Mouse (Mus musculus): Measurements from ENCODE around the gene Clec2d. TPM values are rescaled to one million over a fixed set of nuclear protein-coding genes. Genes with fewer than 3 reads are reported as not detected.
"Not testable (repeated sequence)": the region's sequence is repeated elsewhere in the genome, so short reads cannot be mapped to it uniquely, and the experiment has no call there.

Clec2d gene
- polyA plus RNA-seq, 1 experiment from 2014 or later: not detected

DNA sequence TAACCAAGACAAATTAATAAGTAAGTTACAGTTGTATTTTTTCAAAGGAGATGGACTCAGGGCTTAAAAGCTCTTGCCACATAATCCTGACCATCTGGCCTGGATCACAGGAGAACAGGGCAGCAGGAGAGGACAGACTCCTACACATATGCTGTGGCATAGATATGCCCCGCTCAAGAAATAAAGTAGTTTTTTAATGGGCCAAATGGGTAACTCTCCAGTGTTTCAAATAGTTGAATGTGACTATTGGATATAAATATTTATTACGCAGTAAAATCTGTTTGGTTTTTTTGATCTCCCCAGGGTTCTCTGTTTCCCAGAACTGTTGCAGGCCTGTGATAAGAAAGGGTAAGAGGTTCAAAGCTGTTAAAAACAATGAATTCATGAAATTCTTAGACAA lies 1.1 kb upstream of the Clec2d start:
- no peak overlapping the region for H3K27ac ChIP-seq
- H3K4me3 ChIP-seq: no peak overlapping the region
- H3K4me1 ChIP-seq: 0 out of 2 replicates have a peak, but pooled peaks cover 5% of the 10 kb centered on the region
- no peaks in the 10 kb centered on the region for H3K9me3 ChIP-seq (replicated peaks)
- H3K36me3 ChIP-seq: no peaks in the 10 kb centered on the region
- 93% methylated on average over 2 of the region's 2 CpGs for WGBS
- H3K27me3 ChIP-seq (ENCODE audit: low read depth, poor library complexity, severe bottlenecking): no peaks in the 10 kb centered on the region
- no peak for DNase-seq (ENCODE audit: low spot score)

- H3K9me3 ChIP-seq (replicated peaks); H3K4me3 ChIP-seq; DNase-seq (ENCODE audit: low spot score); H3K27ac ChIP-seq; H3K4me1 ChIP-seq; H3K36me3 ChIP-seq; H3K27me3 ChIP-seq (ENCODE audit: low read depth, poor library complexity, severe bottlenecking): not testable (repeated sequence)
- 86% methylated on average over 1 of the region's 1 CpGs for WGBS
These were observed 584 bp upstream of the Clec2d start for GRCm38 (mm10) chr6:129179831-129180230.

DNA sequence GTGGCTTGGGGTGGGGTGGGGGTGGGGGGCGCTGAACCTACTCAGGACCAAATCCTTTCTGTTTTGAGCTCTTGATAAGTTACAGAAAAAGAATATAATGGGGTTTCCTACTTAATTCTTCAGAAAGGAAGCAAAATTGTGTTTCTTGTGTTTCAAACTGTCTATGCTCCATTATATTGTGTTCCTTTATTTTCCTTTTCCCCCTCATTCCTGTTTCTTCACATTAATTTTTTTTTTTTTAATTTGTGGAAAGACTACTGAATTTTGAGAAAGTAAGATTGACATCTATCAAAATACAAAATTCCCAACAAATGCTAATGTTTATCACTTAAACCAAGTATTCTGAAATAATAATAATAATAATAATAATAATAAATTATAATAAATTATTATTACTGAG lies 834 bp downstream of the Clec2d start:
- peak overlapping the region; percentile 79 for H3K27ac ChIP-seq
- no peaks in the 10 kb centered on the region for H3K9me3 ChIP-seq (replicated peaks)
- DNase-seq (ENCODE audit: low spot score): no peak
- peak overlapping the region; percentile 39 for H3K4me3 ChIP-seq
- no peaks in the 10 kb centered on the region for H3K36me3 ChIP-seq
- 25% methylated on average over 1 of the region's 1 CpGs for WGBS
- no peaks in the 10 kb centered on the region for H3K27me3 ChIP-seq (ENCODE audit: low read depth, poor library complexity, severe bottlenecking)
- H3K4me1 ChIP-seq: 0 out of 2 replicates have a peak, but pooled peaks cover 5% of the 10 kb centered on the region

GRCm38 (mm10) chr6:129181683-129182082 lies 1.3 kb downstream of the Clec2d start:
- Histone ChIP-seq H3K9me3 (replicated peaks) (no peaks in the 10 kb centered on the region), H3K27me3 (ENCODE audit: low read depth, poor library complexity, severe bottlenecking) (no peaks in the 10 kb centered on the region), H3K27ac (no peak overlapping the region), H3K36me3 (no peaks in the 10 kb centered on the region), H3K4me1 (0 out of 2 replicates have a peak, but pooled peaks cover 5% of the 10 kb centered on the region), H3K4me3 (no peak overlapping the region)
- DNase-seq (ENCODE audit: low spot score): no peak

- Histone ChIP-seq H3K36me3 (no peaks in the 10 kb centered on the region), H3K27me3 (ENCODE audit: low read depth, poor library complexity, severe bottlenecking) (no peaks in the 10 kb centered on the region), H3K4me3 (no peak overlapping the region), H3K27ac (no peak overlapping the region), H3K9me3 (replicated peaks) (no peaks in the 10 kb centered on the region), H3K4me1 (0 out of 2 replicates have a peak, but pooled peaks cover 5% of the 10 kb centered on the region)
- DNase-seq (ENCODE audit: low spot score): no peak
- WGBS: 85% methylated on average over 1 of the region's 1 CpGs
These were observed 2.1 kb downstream of the Clec2d start for GRCm38 (mm10) chr6:129182518-129182917.

DNA sequence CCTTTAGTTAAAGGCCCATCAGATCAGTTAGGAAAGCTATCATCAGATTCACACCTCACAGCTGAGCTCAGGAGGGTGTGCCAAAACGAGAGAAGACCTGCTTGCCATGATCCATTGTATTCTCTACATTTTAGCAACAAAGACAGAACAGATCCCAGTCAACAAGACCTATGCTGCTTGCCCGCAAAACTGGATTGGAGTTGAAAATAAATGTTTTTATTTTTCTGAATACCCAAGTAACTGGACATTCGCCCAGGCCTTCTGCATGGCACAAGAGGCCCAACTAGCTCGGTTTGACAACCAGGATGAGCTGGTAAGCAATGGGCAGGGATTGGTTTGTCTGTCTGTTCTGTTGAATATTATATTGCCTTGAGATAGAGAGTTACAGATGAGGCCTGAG lies 3.6 kb downstream of the Clec2d start:
- H3K4me1 ChIP-seq; H3K27ac ChIP-seq; H3K4me3 ChIP-seq; DNase-seq (ENCODE audit: low spot score); H3K36me3 ChIP-seq; H3K9me3 ChIP-seq (replicated peaks); H3K27me3 ChIP-seq (ENCODE audit: low read depth, poor library complexity, severe bottlenecking): not testable (repeated sequence)
- WGBS: 80% methylated on average over 4 of the region's 4 CpGs

DNA sequence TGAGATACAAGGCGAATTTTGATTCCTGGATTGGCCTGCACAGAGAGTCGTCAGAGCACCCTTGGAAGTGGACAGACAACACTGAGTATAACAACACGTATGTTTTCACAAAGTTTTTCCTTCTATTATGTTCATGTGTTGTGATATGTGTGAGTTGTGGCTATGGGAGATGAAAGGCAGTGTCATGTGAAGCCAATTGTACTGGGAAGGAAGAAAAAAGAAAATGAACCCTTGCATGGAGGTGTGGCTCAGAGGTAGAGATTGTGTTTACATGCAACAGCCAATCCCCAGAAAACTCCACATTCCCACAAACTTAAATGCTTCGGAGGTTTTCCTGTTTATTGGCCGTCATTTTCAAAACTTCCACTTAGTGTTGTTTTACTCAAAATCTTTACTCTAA lies 4.4 kb downstream of the Clec2d start:
- no peaks in the 10 kb centered on the region for H3K36me3 ChIP-seq
- H3K27me3 ChIP-seq (ENCODE audit: low read depth, poor library complexity, severe bottlenecking): no peaks in the 10 kb centered on the region
- no peak for DNase-seq (ENCODE audit: low spot score)
- no peak overlapping the region for H3K4me3 ChIP-seq
- H3K4me1 ChIP-seq: 0 out of 2 replicates have a peak, but pooled peaks cover 5% of the 10 kb centered on the region
- 86% methylated on average over 5 of the region's 5 CpGs for WGBS
- H3K27ac ChIP-seq: no peak overlapping the region
- H3K9me3 ChIP-seq (replicated peaks): no peaks in the 10 kb centered on the region

GRCm38 (mm10) chr6:129186022-129186421 lies 5.6 kb downstream of the Clec2d start:
- Histone ChIP-seq H3K9me3 (replicated peaks) (no peaks in the 10 kb centered on the region), H3K4me1 (no peaks in the 10 kb centered on the region), H3K27ac (no peak overlapping the region), H3K4me3 (no peak overlapping the region), H3K36me3 (no peaks in the 10 kb centered on the region), H3K27me3 (ENCODE audit: low read depth, poor library complexity, severe bottlenecking) (no peaks in the 10 kb centered on the region)
- 86% methylated on average over 4 of the region's 4 CpGs for WGBS
- no peak for DNase-seq (ENCODE audit: low spot score)

GRCm38 (mm10) chr6:129186457-129187199 lies 6.2 kb downstream of the Clec2d start:
- Histone ChIP-seq H3K27ac (no peak overlapping the region), H3K4me3 (no peak overlapping the region), H3K4me1 (no peaks in the 10 kb centered on the region), H3K9me3 (replicated peaks) (no peaks in the 10 kb centered on the region), H3K36me3 (no peaks in the 10 kb centered on the region), H3K27me3 (ENCODE audit: low read depth, poor library complexity, severe bottlenecking) (no peaks in the 10 kb centered on the region)
- no peak for DNase-seq (ENCODE audit: low spot score)
- 95% methylated on average over 5 of the region's 5 CpGs for WGBS

DNA sequence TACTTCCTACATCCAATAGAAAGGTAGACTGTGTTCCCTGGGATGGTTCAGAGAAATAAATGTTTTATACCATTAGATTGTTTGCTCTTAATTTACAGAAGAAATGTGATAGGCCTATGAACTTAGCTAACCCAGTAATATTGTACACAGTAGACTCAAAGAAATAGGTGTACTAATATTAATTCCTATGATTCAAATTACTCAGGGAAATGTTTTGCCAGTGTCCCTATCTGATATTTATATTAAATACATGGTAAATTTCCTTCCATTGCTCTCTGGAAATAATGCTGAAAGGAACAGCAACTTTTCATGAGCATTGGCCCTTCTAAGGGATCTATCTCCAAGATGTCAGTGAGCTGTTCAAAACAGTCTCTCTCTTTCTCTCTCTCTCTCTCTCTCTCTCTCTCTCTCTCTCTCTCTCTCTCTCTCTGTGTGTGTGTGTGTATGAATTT lies 6.8 kb downstream of the Clec2d start:
- no peaks in the 10 kb centered on the region for H3K9me3 ChIP-seq (replicated peaks)
- DNase-seq (ENCODE audit: low spot score): no peak
- H3K4me3 ChIP-seq: no peak overlapping the region

GRCm38 (mm10) chr6:129187816-129188215 lies 7.4 kb downstream of the Clec2d start:
- not testable (repeated sequence) for H3K4me1 ChIP-seq; H3K36me3 ChIP-seq; DNase-seq (ENCODE audit: low spot score); H3K27ac ChIP-seq; H3K4me3 ChIP-seq; H3K9me3 ChIP-seq (replicated peaks); H3K27me3 ChIP-seq (ENCODE audit: low read depth, poor library complexity, severe bottlenecking)
- WGBS: 95% methylated on average over 3 of the region's 3 CpGs

More for the DNA sequence above, 6.8 kb downstream of the Clec2d start:
- Histone ChIP-seq H3K27me3 (ENCODE audit: low read depth, poor library complexity, severe bottlenecking) (no peaks in the 10 kb centered on the region), H3K27ac (no peak overlapping the region), H3K36me3 (no peaks in the 10 kb centered on the region), H3K4me1 (no peaks in the 10 kb centered on the region)

GRCm38 (mm10) chr6:129193431-129193830 lies 13.0 kb downstream of the Clec2d start:
- no peaks in the 10 kb centered on the region for H3K9me3 ChIP-seq (replicated peaks)
- H3K4me3 ChIP-seq: no peak overlapping the region
- H3K27ac ChIP-seq: no peak overlapping the region
- no peaks in the 10 kb centered on the region for H3K4me1 ChIP-seq
- DNase-seq (ENCODE audit: low spot score): no peak
- no peaks in the 10 kb centered on the region for H3K36me3 ChIP-seq
- 94% methylated on average over 2 of the region's 2 CpGs for WGBS
- no peaks in the 10 kb centered on the region for H3K27me3 ChIP-seq (ENCODE audit: low read depth, poor library complexity, severe bottlenecking)

DNA sequence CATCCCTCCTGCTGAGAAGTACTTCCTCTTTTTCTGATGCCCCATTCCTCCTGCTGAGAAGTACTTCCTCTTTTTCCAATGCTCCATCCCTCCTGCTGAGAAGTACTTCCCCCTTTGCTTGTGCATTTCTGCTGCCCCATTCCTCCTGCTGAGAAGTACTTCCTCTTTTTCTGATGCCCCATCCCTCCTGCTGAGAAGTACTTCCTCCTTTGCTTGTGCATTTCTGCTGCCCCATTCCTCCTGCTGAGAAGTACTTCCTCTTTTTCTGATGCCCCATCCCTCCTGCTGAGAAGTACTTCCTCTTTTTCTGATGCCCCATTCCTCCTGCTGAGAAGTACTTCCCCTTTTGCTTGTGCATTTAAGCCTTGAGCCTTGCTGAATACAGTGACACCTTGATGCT lies 19.7 kb downstream of the Clec2d start:
- not testable (repeated sequence) for H3K27me3 ChIP-seq (ENCODE audit: low read depth, poor library complexity, severe bottlenecking); H3K9me3 ChIP-seq (replicated peaks); H3K27ac ChIP-seq; H3K4me1 ChIP-seq; H3K4me3 ChIP-seq; DNase-seq (ENCODE audit: low spot score); H3K36me3 ChIP-seq

DNA sequence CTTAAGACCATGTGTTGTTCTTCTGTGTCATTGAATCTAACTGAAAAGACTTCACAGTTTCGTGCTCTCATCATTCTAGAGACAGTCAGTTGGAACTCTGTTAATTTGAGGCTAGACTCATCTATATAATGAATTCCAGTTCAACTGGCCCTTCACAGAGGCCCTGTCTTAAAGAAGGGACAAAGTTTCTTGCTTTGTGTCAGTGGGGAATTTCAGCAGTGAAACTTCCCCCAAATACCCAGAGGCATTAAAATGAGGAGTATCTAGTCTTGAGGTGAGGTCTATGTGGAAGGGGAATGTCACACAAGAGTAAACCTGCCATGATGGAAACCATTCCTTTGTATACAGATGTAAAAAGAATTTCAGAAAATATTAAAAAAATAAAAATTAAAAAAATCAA lies 21.9 kb downstream of the Clec2d start:
- Histone ChIP-seq H3K36me3 (no peaks in the 10 kb centered on the region), H3K27ac (no peak overlapping the region), H3K9me3 (replicated peaks) (no peaks in the 10 kb centered on the region), H3K4me3 (no peak overlapping the region), H3K27me3 (ENCODE audit: low read depth, poor library complexity, severe bottlenecking) (no peaks in the 10 kb centered on the region), H3K4me1 (no peaks in the 10 kb centered on the region)
- WGBS: 88% methylated on average over 1 of the region's 1 CpGs
- no peak for DNase-seq (ENCODE audit: low spot score)
